Mouse (Mus musculus): ENCODE data around the gene Wscd1.

DNA sequence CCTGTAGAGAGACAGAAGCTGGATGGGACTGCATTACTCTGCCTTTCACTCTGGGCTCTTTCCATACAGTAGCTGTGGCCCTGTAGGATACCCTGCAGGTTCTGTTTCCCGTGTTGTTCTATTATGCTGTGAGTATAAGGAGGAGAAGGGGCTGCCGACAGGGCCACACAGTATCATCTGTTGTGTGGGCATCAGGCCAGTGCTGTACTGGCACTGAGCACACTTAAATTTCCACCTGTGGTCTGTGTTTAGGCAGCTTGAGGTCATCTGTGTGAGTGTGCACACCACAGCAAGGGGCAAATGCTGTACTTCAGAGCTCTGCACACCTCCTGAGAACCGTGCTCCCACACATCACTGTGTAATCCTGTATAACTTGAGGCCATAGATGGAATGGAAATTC, 18.0 kb downstream of the Wscd1 start:
- TF ChIP-seq GATA1 (IDR thresholded peaks at IDR 0.05; ENCODE audit: low read length) = no peak
- no peak for TF ChIP-seq TAL1 (IDR thresholded peaks at IDR 0.05; ENCODE audit: low read length)
